Mouse (Mus musculus) common myeloid progenitor, adult 5-6 weeks (primary cell): ENCODE measurements at regions not wholly inside any gene's neighbourhood (a gene's known extent, or its start where the extent isn't known, plus 50 kb on each side); places are given as distances from the start of the nearest gene placed in this dataset.

Source experiments
- ATAC-seq: replicated peaks from 2 replicates; pipeline ENCODE4 v1.8.0; 2016; ENCODE audit warnings: low read depth, mild to moderate bottlenecking, moderate TSS enrichment, inconsistent platforms; ENCODE audit not compliant: poor library complexity, severe bottlenecking

DNA sequence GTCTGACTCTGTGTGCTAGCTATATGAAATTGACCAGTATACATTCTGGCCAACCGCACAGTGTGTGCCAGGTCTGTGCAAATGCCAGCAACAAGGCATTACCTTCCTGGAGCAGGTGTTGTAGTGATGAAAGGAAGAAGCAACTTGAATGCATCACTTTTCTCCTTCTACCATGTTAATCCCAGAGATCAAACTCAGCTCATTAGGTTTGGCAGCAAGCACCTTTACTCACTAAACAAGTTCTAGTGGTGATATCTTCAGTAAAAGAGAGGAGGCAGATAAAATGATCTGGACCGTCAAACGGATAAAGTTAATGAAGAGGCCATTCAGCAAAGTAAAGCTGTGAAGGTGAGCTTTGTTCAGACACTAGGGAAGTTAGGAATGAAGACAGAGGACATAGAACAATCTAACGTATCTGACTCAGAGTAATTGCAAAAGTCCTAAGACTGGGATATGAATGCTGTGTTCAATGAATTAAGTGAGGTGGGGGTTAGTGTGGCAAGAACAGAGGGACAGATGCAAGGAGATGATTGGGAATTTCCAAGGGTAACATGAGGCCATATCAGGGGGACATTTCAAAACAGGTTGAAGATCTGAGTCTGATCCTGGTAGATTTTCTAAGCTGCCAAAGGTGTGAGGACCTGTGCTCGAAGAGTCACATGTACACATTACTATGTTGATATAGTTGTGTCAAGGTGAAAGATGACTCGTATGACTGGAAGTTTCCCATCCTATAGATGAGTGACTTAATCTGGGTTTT, 1478.4 kb upstream of the Slc10a2 start:
- ATAC-seq: no peak

DNA sequence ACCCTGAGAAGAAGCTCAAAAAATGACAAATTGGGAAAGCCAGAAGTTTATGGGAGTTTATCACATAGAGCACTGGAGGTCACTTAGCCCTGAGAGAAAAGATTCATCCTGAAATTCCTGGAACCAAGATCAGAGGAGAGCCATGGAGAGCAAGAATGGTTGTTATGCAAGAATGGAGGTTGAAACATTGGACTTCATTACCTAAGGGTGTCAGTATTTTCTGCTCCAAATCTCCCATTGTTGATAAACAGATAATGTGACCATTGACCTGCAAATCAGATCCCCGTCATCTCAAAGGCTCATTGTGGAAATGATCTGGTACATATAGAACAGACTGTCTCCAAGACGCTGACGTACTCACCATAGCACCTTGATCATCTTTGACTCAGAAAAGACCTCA, 1477.6 kb upstream of the Slc10a2 start:
- ATAC-seq: no peak

DNA sequence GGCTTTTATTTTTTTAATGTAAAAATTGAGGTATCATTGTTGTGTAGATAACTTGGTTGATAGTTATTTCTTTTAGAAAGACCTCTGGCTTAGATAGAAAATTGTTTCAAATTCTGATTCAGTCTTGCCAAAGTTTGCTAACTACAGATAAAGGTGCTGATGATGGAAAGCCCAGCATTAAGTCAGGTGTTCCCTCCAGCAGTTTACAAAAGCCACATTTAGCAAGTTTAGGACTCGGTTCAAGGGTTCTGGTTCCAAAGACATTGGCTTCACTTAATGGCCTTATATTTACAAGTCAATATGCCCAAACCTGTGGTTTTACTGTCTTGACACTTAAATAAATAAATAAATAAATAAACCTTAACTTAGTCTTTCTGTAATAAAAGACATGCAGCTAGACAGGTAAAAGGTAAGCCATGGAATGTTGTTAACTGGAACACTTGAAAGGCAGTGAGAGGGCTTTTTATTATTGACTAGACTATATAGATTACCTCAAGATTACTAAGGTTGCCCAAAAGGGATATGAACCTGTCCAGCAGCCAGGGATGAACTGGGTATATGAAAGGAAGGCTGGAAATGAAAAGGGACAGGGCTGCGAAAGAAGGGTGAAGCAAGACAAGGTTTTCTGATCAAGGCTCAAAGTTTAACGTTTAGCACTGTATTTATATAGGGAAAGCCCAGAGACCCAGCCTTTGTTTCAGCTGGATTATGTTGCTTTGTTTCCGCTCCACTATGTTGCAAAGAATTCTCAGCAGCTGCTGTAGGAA, 1472.9 kb upstream of the Slc10a2 start:
- no peak for ATAC-seq

DNA sequence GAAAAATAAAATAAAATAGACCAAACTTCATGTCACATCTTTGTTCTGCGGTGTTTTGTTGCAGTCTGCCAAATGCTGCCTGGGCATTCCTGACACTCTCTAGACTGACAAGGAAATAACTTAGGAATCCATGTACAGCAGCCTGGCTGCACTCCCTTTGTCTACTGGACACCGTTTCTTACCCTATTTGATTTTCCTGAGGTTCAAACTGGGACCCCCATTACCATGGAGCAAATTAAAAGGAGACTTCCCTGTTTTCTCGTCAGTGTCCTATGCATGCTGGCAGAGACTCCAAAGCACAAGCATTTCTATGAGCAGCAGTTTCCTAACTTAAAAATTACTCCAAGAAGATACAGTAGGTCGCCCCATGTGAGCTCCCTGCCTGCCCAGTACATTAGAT, 1470.1 kb upstream of the Slc10a2 start:
- ATAC-seq: no peak

DNA sequence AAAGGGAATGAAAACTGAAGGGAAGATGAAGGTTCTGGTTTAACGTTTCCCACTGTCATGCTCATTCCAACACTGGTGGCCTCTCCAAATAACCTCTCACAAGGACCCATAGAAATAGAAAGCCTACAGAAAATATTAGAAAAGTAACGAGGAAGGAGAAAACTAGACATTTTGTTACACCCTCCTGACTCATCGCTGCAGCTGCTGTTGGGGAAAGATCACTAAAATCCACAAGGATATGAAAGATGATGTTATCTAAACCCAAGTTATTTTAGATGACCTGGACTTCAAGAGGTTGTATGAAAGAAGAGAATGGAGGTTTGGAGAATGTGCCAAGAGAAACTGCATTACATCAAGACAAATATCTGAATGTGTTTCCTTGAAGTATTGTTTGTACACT, 1468.3 kb upstream of the Slc10a2 start:
- ATAC-seq: no peak

DNA sequence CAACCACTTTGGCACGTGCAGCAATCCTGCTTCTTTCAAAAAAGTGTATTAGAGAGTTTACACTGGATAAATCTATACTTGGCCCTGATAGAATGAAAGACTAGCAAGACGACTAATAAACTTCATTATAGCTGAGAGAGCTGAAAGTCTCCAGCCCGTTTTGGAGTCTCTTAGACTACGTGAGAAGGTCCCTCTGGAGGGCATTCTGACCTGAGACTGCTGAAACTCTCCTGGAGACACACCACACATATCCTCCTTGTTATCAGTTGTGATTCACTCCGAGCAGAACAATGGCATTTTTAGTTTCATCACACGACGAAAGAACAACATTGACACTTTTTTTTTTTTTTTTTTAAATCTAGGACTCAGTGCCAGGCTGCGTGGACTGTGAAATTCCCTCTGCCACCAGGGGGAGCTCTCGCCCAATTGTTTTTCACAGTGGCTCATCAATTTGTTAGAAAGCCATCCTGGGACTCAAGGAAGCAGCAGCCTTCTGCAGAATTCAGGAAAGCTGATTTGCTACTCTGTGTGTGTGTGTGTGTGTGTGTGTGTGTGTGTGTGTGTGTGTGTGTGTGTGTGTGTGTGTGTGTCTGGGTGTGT, 1467.0 kb upstream of the Slc10a2 start:
- ATAC-seq: peak; percentile 95

DNA sequence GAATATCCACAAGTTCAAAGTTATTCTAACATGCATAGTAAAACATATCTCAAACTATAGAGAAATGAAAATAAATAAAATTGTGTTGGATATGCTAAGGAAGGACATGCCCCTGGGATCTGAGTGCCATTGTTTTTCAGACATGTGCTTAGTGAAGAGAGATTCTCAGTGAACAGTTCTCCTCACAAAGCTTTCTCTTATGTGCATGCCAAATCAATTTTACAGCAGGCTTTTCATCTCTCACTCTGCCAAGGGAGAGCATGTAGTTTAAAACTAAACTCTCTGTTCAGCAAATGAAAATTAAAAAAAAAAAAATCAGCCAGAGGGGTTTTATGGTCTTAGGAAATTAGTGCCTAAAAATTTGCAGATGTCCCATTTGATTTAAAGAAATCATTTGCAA, 1445.8 kb upstream of the Slc10a2 start:
- ATAC-seq: no peak

DNA sequence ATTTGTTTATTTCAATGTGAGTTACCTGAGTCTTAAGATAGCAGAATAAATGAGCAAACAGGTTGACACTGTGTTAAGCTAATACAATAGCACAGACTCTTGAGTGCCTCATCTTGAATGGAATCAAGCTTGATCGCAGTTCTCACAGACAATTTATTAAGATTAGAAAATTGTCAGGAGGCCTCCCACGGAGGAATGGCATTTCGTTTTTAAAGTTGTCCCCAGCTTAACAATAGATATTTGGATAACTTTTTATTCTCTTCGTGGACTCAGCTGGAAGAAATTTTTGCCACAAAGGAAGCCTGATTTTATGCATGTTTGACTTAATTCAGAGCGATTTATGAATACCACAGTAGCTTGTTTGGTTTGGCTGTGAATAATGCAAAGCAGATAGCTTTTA, 1422.0 kb upstream of the Slc10a2 start:
- no peak for ATAC-seq

DNA sequence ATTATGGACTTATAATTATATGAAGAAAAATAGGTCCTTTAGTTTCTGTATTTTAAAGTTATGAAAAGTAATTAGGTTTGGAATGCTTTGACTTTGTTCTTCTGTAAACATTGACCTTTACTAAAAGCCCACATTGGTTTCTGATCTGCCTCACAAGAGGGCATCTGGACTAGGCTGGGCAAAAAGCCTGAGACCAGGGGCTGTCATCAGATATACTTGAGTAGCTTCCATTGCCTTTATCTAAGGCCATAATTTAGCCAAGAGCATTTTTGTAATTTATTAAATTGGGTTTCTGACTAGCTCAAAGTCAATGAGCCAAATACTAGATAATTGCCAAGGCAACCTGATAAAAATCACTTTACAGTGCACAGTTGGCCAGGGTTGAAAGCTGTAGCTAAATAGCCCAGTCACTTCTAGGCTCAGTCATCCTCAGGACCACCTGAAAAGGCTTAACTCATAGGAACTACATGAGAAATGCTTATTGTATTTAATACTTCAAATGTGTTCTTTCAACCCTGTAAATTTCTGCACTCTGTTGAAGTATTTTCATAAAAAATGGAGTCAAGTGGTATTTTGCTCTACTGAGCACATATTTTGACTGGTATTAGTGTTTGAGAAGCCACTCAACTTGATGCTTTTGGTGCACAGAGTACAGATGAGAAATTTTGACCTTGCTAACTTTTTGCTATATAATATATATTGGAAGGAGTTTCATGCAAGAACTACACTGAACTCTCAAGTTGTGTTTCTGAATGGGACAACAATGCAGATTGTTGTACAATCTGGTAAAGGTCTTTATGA, 1410.9 kb upstream of the Slc10a2 start:
- no peak for ATAC-seq

DNA sequence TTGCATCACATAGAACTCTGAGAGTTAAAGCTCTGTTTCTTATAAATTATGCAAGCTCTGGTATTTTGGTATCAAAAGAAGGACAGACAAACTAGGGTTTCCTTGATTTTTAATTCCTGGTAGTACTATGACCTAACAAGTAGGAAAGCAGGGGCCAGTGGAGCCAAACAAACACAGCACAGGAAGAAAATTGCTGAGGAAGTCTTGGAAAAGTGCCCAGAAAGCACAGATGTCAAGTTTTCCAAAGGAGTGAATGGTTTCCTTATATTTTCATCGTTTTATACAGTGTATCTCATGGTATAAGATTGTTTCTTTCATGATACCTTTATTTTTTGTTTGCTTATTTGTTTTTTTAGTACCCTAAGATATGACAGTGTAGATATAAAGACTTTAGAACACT, 1387.3 kb upstream of the Slc10a2 start:
- ATAC-seq: no peak

DNA sequence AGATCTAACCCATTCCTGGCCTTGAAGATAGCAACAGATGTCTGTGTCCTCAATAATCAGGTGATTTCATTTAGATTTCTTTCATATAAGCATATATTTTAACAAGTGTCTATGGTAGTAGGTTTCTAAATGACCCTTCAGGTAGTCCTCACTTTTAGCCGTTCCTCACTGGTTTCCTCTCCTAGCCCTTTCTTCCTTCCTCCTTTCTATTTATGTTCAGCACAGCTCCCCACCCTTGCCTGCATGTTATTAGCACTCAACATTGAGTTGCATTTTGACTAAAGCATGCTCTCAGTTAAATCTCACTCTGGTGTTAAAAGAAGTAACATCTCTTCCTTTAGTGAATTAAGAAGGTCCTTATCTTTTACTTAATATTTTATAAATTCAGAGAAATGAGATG, 1376.8 kb upstream of the Slc10a2 start:
- ATAC-seq: peak; percentile 69

DNA sequence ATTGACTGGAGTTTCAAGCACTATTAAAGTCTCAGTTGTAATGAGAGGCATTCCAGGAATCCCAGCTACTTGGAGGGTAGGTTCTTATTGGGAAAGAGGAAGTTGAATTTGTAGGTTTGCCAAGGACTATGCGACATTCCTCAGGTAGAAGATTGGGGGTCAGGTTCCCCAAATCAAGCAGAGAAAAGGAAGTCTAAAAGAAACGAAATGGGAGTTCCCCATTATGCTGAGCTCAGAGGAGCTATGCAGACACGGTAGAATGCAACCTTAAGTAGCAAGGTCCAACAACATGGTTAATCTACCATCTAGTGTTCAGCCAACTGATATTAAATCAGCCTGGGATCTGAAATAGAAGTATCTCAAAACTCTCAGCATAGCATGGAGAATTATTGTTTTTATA, 1365.9 kb upstream of the Slc10a2 start:
- ATAC-seq: no peak

DNA sequence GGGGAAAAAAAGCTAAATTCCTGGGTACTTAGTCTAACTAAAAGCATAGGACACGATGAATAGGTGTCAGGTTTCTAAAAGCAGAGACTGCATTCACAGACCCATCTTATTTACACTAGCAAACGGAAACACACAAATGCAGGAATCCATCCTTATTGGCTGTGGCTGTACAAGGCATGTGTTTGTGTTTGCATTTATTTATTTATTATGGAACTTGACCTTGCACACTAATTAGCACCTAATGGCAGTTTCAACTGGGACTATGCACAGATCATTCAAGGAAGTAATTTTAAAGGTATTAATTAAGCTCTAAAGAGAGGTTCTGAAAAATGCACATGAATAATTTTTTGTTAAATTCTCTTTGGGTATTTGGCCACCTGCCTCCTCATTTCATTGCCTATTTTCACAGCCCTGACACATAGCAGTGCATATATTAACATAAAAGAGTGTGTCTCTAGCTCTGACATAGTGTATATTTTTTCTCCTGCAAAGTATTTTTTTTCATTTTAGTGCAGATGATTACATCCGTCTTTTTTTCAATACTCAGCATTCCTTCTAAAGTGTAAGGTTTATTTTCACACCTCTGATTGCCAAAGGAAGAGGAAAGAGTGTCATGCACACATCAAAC, 1351.5 kb upstream of the Slc10a2 start:
- ATAC-seq: no peak

DNA sequence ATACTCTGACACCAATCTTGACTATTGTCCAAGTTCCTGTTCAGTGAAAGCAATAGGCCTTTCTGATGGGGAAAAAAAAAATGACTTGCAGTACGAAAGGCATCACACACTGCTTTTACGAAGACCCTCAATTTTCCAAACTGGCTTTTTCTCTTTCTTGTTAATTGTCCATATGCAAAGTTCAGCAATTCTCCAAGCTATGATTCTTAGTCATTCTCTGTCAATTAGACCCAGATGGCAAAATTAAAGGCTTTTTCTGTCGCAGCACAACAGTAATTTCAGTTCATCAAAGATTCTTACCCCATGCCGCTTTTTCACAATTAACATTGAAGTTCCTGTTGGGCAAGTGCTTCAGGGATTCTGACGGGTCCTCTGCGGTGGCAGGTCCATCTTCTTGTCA, 1343.2 kb upstream of the Slc10a2 start:
- no peak for ATAC-seq

DNA sequence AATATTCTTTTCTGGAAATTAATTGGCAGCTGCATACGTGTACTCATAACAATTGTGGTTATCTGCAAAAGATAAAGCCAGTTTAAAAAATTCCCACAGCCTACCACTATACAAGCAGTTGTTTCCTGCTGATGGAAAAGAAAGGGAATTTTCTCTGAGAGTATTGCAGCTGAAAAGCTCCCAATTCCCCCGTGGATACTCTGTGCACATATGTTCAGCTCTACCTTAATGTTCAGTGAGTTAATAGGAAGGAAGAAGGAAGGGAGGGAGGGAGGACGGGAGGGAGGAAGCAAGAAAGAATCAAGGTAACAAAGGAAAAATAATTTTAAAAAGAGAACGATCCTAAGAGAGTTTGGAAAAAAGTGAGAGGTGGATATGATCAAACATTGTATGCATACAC, 1333.9 kb upstream of the Slc10a2 start:
- ATAC-seq: no peak
